Mouse (Mus musculus): ENCODE data around the gene Phactr2. TPM values are rescaled to one million over a fixed set of nuclear protein-coding genes. Genes with fewer than 3 reads are reported as not detected.

Gene Phactr2
- polyA plus RNA-seq, 1 experiment from 2014 or later: 28.8 TPM

DNA sequence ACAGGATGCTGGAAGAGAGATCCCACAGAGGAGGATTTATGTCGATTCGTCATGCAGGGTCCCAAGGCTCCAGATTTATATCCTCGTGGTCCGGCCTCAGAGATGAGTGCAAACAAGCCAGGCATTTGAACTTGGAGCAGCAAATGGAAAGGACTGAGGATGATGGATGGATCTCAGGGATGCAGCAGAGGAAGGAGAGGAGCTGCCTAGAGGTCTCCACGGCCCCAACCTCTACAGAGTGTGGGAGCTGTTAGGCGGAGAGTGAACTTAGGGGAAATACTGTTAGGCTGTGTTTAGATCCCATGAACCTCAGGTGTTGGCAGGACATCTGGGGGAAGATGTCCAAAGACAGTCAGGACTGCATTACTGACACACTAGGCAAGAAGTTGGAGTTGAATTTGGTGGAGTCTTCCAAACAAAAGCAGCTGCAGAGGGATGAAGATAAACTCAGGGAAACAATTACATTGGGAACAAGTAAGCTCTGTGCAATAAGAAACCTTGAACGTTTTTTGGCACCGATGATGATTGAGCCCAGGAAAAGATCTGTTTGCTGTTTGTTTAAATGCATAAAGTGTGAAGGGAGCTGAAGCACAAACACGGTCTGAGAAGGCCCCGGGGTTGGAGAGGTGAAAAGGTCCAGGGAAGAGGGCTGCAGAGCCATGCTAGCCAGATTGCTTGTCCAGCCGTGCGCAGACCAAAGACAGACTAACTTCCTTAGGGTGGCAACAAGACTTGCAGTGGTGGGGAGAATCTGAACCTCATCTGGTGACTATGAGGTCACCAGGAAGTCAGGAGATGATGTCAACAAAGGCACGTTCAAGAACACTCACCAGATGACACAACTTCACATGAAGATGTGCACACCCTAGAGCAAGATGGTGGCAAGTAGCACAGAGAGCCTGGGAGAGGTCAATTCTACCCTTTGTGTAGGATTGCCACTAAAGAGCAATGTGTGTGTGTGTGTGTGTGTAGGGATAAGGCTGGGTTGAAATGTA lies 170.6 kb downstream of the Phactr2 start:
- no peak for DNase-seq (ENCODE audit: low spot score)
- no peak overlapping the region for H3K27ac ChIP-seq (replicated peaks; ENCODE audit: low read depth, low read length)

GRCm38 (mm10) chr10:13300601-13301000 lies 173.6 kb downstream of the Phactr2 start:
- WGBS: 84% methylated on average over 6 of the region's 6 CpGs
- ATAC-seq (ENCODE audit: insufficient number of reproducible peaks, low FRiP score, low TSS enrichment, low read depth): no peak

More for the DNA sequence above, 170.6 kb downstream of the Phactr2 start:
- 84% methylated on average over 13 of the region's 13 CpGs for WGBS
- H3K9ac ChIP-seq (ENCODE audit: low read length): no peak overlapping the region
- no peaks in the 10 kb centered on the region for H3K36me3 ChIP-seq (ENCODE audit: control insufficient read depth, insufficient read depth, low read length)
- H3K27me3 ChIP-seq (ENCODE audit: control insufficient read depth, insufficient read depth, low read length): no peaks in the 10 kb centered on the region
- H3K4me3 ChIP-seq (ENCODE audit: low read depth, low read length): no peak overlapping the region
- no peaks in the 10 kb centered on the region for H3K9me3 ChIP-seq (ENCODE audit: control insufficient read depth, low read length)
- H3K4me1 ChIP-seq (ENCODE audit: control insufficient read depth, insufficient read depth, low read length): no peaks in the 10 kb centered on the region
- no peak for ATAC-seq (ENCODE audit: insufficient number of reproducible peaks, low FRiP score, low TSS enrichment, low read depth)
- H3K4me2 ChIP-seq (ENCODE audit: low read depth, severe bottlenecking): no peak overlapping the region

DNA sequence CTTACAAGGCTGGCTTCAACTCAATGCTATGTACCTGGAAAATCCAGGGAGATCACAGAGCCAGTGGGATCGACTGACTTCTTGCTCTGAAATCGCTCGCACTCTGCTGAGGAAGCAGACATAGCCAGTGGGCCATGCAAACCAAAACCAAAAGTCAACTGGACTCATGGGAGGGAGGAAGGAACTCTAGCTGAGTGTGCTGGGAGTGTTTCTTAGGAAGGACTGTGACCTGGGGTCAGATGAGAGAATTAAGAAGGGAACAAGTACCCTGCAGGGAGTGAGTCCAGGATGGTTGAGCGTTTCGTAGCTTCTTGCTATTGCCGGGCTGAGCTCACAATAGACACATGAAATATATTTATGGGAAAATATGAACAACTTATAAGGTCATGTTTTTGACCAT lies 174.0 kb downstream of the Phactr2 start:
- Histone ChIP-seq H3K27me3 (ENCODE audit: control insufficient read depth, insufficient read depth, low read length) (no peaks in the 10 kb centered on the region), H3K4me1 (ENCODE audit: control insufficient read depth, insufficient read depth, low read length) (no peaks in the 10 kb centered on the region), H3K36me3 (ENCODE audit: control insufficient read depth, insufficient read depth, low read length) (no peaks in the 10 kb centered on the region), H3K4me2 (ENCODE audit: low read depth, severe bottlenecking) (no peak overlapping the region), H3K9ac (ENCODE audit: low read length) (no peak overlapping the region), H3K4me3 (ENCODE audit: low read depth, low read length) (no peak overlapping the region), H3K27ac (replicated peaks; ENCODE audit: low read depth, low read length) (no peak overlapping the region), H3K9me3 (ENCODE audit: control insufficient read depth, low read length) (no peaks in the 10 kb centered on the region)
- 85% methylated on average over 6 of the region's 6 CpGs for WGBS
- ATAC-seq (ENCODE audit: insufficient number of reproducible peaks, low FRiP score, low TSS enrichment, low read depth) (no peak), DNase-seq (ENCODE audit: low spot score) (no peak)

More at GRCm38 (mm10) chr10:13300601-13301000, 173.6 kb downstream of the Phactr2 start:
- H3K4me2 ChIP-seq (ENCODE audit: low read depth, severe bottlenecking): no peak overlapping the region
- no peaks in the 10 kb centered on the region for H3K9me3 ChIP-seq (ENCODE audit: control insufficient read depth, low read length)
- no peaks in the 10 kb centered on the region for H3K4me1 ChIP-seq (ENCODE audit: control insufficient read depth, insufficient read depth, low read length)
- H3K27me3 ChIP-seq (ENCODE audit: control insufficient read depth, insufficient read depth, low read length): no peaks in the 10 kb centered on the region
- no peak for DNase-seq (ENCODE audit: low spot score)
- H3K36me3 ChIP-seq (ENCODE audit: control insufficient read depth, insufficient read depth, low read length): no peaks in the 10 kb centered on the region
- H3K27ac ChIP-seq (replicated peaks; ENCODE audit: low read depth, low read length): no peak overlapping the region
- no peak overlapping the region for H3K9ac ChIP-seq (ENCODE audit: low read length)
- no peak overlapping the region for H3K4me3 ChIP-seq (ENCODE audit: low read depth, low read length)

- no peak overlapping the region for H3K9ac ChIP-seq (ENCODE audit: low read length)
These were observed 179.3 kb downstream of the Phactr2 start for GRCm38 (mm10) chr10:13294886-13295285.

DNA sequence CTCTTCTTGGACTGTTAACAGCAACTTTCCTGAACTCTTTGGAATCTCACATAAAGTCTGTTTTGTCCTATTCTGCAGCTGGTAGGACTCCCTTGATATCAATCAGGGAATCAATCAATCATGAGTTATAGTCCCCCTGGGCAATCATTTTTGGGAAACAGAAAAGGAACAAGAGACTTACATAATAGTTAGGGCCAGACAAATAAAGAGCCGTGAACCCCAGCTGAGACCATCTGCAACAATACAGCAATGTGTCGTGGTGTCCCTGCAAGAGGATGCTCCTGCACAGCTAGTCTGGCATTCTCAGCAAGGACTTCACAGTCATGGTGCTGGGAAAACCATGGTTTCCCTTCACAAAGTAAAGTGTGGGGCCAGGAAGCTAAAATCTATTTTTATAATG lies 182.2 kb downstream of the Phactr2 start:
- 73% methylated on average over 2 of the region's 2 CpGs for WGBS
- no peaks in the 10 kb centered on the region for H3K36me3 ChIP-seq (ENCODE audit: control insufficient read depth, insufficient read depth, low read length)
- no peaks in the 10 kb centered on the region for H3K4me1 ChIP-seq (ENCODE audit: control insufficient read depth, insufficient read depth, low read length)
- ATAC-seq (ENCODE audit: insufficient number of reproducible peaks, low FRiP score, low TSS enrichment, low read depth): no peak
- H3K27me3 ChIP-seq (ENCODE audit: control insufficient read depth, insufficient read depth, low read length): no peaks in the 10 kb centered on the region
- DNase-seq (ENCODE audit: low spot score): no peak
- H3K9ac ChIP-seq (ENCODE audit: low read length): no peak overlapping the region
- no peak overlapping the region for H3K4me2 ChIP-seq (ENCODE audit: low read depth, severe bottlenecking)
- H3K27ac ChIP-seq (replicated peaks; ENCODE audit: low read depth, low read length): no peak overlapping the region
- no peak overlapping the region for H3K4me3 ChIP-seq (ENCODE audit: low read depth, low read length)
- H3K9me3 ChIP-seq (ENCODE audit: control insufficient read depth, low read length): no peaks in the 10 kb centered on the region

More at GRCm38 (mm10) chr10:13294886-13295285, 179.3 kb downstream of the Phactr2 start:
- WGBS: 90% methylated on average over 2 of the region's 2 CpGs
- no peak overlapping the region for H3K4me2 ChIP-seq (ENCODE audit: low read depth, severe bottlenecking)
- H3K9me3 ChIP-seq (ENCODE audit: control insufficient read depth, low read length): no peaks in the 10 kb centered on the region
- no peaks in the 10 kb centered on the region for H3K27me3 ChIP-seq (ENCODE audit: control insufficient read depth, insufficient read depth, low read length)
- no peak for DNase-seq (ENCODE audit: low spot score)
- H3K27ac ChIP-seq (replicated peaks; ENCODE audit: low read depth, low read length): no peak overlapping the region
- H3K4me3 ChIP-seq (ENCODE audit: low read depth, low read length): no peak overlapping the region
- H3K36me3 ChIP-seq (ENCODE audit: control insufficient read depth, insufficient read depth, low read length): no peaks in the 10 kb centered on the region
- no peak for ATAC-seq (ENCODE audit: insufficient number of reproducible peaks, low FRiP score, low TSS enrichment, low read depth)
- H3K4me1 ChIP-seq (ENCODE audit: control insufficient read depth, insufficient read depth, low read length): no peaks in the 10 kb centered on the region

- H3K9ac ChIP-seq (ENCODE audit: low read length): no peak overlapping the region
These were observed 184.8 kb downstream of the Phactr2 start for GRCm38 (mm10) chr10:13289252-13289961.

GRCm38 (mm10) chr10:13288296-13288695 lies 185.9 kb downstream of the Phactr2 start:
- Histone ChIP-seq H3K36me3 (ENCODE audit: control insufficient read depth, insufficient read depth, low read length) (no peaks in the 10 kb centered on the region), H3K27me3 (ENCODE audit: control insufficient read depth, insufficient read depth, low read length) (no peaks in the 10 kb centered on the region), H3K9ac (ENCODE audit: low read length) (no peak overlapping the region), H3K27ac (replicated peaks; ENCODE audit: low read depth, low read length) (no peak overlapping the region), H3K4me2 (ENCODE audit: low read depth, severe bottlenecking) (no peak overlapping the region), H3K4me3 (ENCODE audit: low read depth, low read length) (no peak overlapping the region), H3K9me3 (ENCODE audit: control insufficient read depth, low read length) (no peaks in the 10 kb centered on the region), H3K4me1 (ENCODE audit: control insufficient read depth, insufficient read depth, low read length) (no peaks in the 10 kb centered on the region)
- no peak for ATAC-seq (ENCODE audit: insufficient number of reproducible peaks, low FRiP score, low TSS enrichment, low read depth)
- no peak for DNase-seq (ENCODE audit: low spot score)
- WGBS: 92% methylated on average over 5 of the region's 5 CpGs

More at GRCm38 (mm10) chr10:13289252-13289961, 184.8 kb downstream of the Phactr2 start:
- Histone ChIP-seq H3K4me2 (ENCODE audit: low read depth, severe bottlenecking) (no peak overlapping the region), H3K27ac (replicated peaks; ENCODE audit: low read depth, low read length) (no peak overlapping the region), H3K4me3 (ENCODE audit: low read depth, low read length) (no peak overlapping the region), H3K27me3 (ENCODE audit: control insufficient read depth, insufficient read depth, low read length) (no peaks in the 10 kb centered on the region), H3K36me3 (ENCODE audit: control insufficient read depth, insufficient read depth, low read length) (no peaks in the 10 kb centered on the region), H3K9me3 (ENCODE audit: control insufficient read depth, low read length) (no peaks in the 10 kb centered on the region), H3K4me1 (ENCODE audit: control insufficient read depth, insufficient read depth, low read length) (no peaks in the 10 kb centered on the region)
- DNase-seq (ENCODE audit: low spot score) (no peak), ATAC-seq (ENCODE audit: insufficient number of reproducible peaks, low FRiP score, low TSS enrichment, low read depth) (no peak)
- WGBS: 80% methylated on average over 8 of the region's 8 CpGs

DNA sequence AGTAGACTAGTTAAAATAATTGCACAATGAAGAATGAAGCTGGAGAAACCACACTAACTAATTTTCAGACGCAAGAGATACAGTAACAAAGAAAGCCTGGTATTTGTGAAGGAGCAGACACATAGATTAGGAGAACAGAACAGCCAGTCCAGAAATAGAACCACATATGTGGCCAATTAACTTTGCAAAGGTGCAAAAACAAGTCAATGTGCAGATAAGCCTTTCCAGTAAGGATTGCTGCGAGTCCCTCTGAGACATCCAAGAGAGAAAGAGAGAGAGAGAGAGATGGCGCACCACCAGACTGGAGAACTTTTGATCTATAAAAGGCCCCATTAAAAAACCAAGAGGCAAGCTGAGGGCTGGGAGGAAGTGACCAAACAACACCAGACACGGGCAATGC lies 190.8 kb downstream of the Phactr2 start:
- Histone ChIP-seq H3K4me1 (ENCODE audit: control insufficient read depth, insufficient read depth, low read length) (no peaks in the 10 kb centered on the region), H3K36me3 (ENCODE audit: control insufficient read depth, insufficient read depth, low read length) (no peaks in the 10 kb centered on the region), H3K4me2 (ENCODE audit: low read depth, severe bottlenecking) (no peak overlapping the region), H3K27ac (replicated peaks; ENCODE audit: low read depth, low read length) (no peak overlapping the region), H3K4me3 (ENCODE audit: low read depth, low read length) (no peak overlapping the region), H3K27me3 (ENCODE audit: control insufficient read depth, insufficient read depth, low read length) (no peaks in the 10 kb centered on the region), H3K9me3 (ENCODE audit: control insufficient read depth, low read length) (no peaks in the 10 kb centered on the region), H3K9ac (ENCODE audit: low read length) (no peak overlapping the region)
- 42% methylated on average over 4 of the region's 4 CpGs for WGBS
- ATAC-seq (ENCODE audit: insufficient number of reproducible peaks, low FRiP score, low TSS enrichment, low read depth) (no peak), DNase-seq (ENCODE audit: low spot score) (no peak)

All from limb, embryonic 11.5 days (tissue).